Mouse (Mus musculus) left cerebral cortex, adult 18-20 months (tissue): ENCODE results near the gene Catsper3. TPM values are rescaled to one million over a fixed set of nuclear protein-coding genes. Genes with fewer than 3 reads are reported as not detected.

Experiments used
- DNase-seq, 2 experiments: peaks; one replicate each; pipeline ENCODE4 v3.0.0; 2021 to 2022; ENCODE audit warnings: low spot score in 2 of 2, mixed read lengths in 1 of 2
- long read RNA-seq, 2 experiments: library from polyadenylated mRNA; stranded (forward); transcript quantifications; one replicate each; pipeline ENCODE4 v2.0.0; 2021
- total RNA-seq, 2 experiments: library from RNA; stranded (reverse); gene quantifications; 2 replicates each; pipeline ENCODE4 v1.2.3; 2021

Gene Catsper3
- under 1 TPM in 1 of 2 experiments, not detected in 1; 0.37 TPM for total RNA-seq
- long read RNA-seq, experiment 1, result 0 reads
- long read RNA-seq, experiment 2, result 0 reads

- DNase-seq, result no peak
Measured at GRCm38 (mm10) chr13:55784268-55784667, at the start of gene Catsper3. TSS of gene Catsper3 (plus strand) at chr13:55784568.

DNA sequence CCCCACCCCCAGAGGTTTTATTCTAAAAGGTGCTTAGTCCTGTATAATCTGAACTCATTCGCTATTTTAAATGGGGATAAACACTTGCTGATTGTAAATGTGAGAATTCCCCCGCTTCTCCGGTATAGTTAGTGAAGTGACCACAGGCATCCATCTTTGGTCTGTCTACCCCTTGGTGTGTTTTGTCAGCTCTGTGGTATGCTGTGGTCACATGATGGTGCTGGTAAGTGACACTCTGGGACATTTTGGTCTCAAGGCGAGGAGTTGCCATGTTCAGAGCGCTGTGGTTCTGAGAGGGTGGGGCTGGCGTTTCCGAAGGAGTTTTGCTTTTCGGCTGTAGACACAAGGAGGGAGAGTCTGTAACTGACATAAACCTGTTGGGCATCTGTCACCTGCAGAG is 46.5 kb upstream of the Catsper3 start:
- DNase-seq, result no peak

- DNase-seq, result peak; percentile 22 to 44
Measured at GRCm38 (mm10) chr13:55742306-55742705, 42.1 kb upstream of the Catsper3 start.

GRCm38 (mm10) chr13:55754380-55754779 is 30.0 kb upstream of the Catsper3 start:
- no peak for DNase-seq

- no peak for DNase-seq
Measured at GRCm38 (mm10) chr13:55756789-55757188, 27.6 kb upstream of the Catsper3 start.

GRCm38 (mm10) chr13:55757645-55758044 is 26.7 kb upstream of the Catsper3 start:
- DNase-seq, result no peak

- no peak for DNase-seq
Measured at GRCm38 (mm10) chr13:55760576-55760975, 23.8 kb upstream of the Catsper3 start.

DNA sequence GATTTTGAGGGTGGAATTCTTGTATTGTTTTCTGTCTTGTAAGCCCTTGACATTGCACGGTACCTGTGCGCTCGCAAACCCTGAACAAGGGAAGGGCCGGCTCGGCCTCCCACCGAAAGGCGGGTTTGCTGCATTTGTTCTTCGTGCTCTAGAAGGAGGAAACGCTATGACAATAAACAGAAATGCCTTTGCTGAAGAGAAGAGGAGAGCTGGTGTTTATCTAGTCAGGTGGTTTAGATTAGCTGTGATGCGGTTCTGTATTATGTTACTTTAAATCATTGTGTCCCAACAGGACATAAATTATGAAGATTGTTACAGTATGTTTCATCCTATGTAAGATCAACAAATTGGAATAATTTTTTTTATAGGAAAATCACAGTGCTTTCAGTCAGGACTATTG is 22.9 kb upstream of the Catsper3 start:
- DNase-seq, result no peak

- no peak for DNase-seq
Measured at GRCm38 (mm10) chr13:55774352-55774751, 10.0 kb upstream of the Catsper3 start.

DNA sequence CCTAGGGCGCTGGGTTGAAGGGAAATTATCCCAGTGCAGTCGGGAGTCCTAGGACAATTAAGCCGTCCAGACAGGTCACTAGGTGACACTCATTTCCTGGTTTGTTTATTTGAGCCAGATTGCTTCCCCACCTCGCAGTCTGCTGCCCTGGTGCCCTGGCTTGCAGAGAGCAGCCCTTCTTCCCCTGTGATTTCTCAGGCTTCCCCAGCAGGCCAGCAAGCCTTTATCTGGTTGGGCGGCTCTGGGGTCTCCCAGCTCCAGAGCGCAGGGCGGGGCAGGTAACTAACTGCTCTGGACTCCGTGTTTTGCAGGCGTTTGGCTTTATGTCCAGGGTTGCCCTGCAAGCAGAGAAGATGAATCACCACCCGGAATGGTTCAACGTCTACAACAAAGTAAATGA is 9.3 kb upstream of the Catsper3 start:
- DNase-seq, result no peak

DNA sequence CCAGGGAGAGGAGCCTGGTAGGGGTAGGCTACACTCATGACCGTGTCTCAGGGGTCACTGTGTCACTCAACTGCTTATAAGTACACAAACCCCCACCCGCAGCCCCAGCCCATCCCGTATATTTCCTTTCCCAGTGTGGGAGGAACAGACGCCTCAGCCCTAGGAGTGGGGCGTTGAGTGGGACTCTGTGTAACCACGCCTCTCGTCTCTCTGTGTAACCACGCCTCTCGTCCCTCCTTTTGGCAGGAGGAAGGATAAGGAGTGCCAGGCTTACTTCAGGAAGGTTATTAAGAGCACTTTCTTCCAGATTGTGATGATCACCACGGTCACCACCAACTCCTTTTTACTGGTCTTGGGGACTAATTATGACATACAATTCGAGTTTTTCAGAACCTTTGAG is 1.8 kb downstream of the Catsper3 start:
- DNase-seq, result no peak

GRCm38 (mm10) chr13:55801246-55801645 is 16.9 kb downstream of the Catsper3 start:
- no peak for DNase-seq

- DNase-seq, result no peak
Measured at GRCm38 (mm10) chr13:55803973-55804372, 19.6 kb downstream of the Catsper3 start.

- DNase-seq, result no peak
Measured at GRCm38 (mm10) chr13:55809041-55809623, 24.8 kb downstream of the Catsper3 start.

- no peak for DNase-seq
Measured at GRCm38 (mm10) chr13:55809707-55810106, 25.3 kb downstream of the Catsper3 start.

GRCm38 (mm10) chr13:55810947-55811346 is 26.6 kb downstream of the Catsper3 start:
- DNase-seq, result no peak

DNA sequence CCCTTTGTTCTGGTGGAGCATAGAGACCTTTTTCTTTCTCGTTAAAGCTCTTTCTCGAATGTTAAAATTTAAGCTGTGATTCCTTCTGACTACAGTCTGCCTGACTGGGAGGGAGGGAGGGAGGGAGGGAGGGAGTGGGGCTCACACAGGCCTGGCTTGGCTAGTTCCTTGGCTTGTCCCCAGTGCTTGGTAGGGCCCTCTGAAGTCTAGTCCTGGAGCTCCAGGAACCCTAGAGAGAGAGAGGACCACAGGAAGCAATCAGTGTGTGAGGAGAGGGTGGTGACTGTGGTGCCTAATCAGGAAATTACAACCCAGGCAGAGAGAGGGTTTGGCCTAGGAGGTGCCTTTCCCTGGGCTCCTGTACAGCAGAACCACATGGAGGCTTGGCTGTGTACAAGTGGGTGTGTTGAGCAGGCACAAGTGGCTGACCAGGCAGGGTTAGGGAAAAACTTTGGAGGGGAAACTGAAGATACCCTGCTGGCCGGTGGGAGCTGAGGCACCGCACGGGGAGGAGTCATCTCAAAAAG is 29.2 kb downstream of the Catsper3 start:
- DNase-seq, result no peak

GRCm38 (mm10) chr13:55814834-55815233 is 30.5 kb downstream of the Catsper3 start:
- no peak for DNase-seq

DNA sequence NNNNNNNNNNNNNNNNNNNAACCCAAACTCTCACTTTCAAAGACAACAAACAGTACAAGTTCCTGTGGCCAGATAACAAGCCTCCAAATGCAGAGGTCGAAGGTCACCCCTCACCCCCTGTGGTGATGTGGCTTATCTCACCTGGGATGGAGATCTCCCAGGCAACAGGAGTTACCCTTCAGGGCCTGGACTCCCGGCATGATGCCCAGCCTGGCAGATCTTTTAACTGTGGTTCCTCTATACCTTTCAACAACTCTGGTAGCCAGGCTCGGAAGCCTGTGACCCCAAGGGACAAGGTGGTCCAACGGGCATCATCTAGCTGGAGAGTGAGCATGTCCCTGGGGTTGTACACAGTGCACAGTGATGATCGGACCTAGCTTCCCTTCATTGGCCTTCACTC is 38.1 kb downstream of the Catsper3 start:
- no peak for DNase-seq

DNA sequence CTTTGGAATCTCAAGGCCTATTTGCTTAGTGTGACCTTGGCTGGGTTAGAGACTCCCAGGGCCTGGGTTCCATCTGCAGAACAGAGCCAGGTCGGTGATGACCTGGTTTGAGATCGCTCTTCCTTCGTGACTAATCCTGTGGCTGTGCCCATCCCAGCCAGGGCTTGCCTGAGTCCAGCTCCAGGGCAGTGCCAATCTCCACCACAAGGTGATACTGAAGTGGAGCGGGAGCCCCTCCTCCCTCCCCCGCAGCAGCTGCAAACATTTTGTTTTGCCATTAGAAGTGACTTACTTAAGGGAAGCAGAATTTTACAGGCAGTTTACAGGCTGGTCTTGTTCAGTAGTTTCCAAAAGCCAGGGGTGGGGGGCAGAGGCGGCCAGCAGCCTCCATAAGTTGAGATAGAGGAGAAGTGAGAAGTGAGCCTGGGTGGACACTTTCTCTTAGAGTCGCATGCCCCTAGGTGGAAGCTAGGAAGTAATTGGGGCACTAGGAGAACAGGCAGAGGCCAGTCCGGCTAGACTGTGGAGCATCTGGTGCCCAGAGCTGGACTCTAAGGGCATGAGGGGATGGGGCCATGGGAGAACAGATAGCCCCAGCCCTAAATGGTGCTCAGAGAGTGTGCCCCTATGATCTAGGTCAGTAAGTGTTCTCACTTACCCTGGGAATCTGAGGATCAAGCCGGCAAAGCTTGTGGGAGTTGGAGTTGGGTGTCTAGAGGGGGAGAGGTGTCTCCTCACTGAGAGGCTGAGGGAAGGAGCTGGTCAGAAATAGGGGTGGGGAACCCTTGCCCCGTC is 40.0 kb downstream of the Catsper3 start:
- DNase-seq, result no peak

GRCm38 (mm10) chr13:55825245-55825681 is 40.9 kb downstream of the Catsper3 start:
- DNase-seq, result no peak

DNA sequence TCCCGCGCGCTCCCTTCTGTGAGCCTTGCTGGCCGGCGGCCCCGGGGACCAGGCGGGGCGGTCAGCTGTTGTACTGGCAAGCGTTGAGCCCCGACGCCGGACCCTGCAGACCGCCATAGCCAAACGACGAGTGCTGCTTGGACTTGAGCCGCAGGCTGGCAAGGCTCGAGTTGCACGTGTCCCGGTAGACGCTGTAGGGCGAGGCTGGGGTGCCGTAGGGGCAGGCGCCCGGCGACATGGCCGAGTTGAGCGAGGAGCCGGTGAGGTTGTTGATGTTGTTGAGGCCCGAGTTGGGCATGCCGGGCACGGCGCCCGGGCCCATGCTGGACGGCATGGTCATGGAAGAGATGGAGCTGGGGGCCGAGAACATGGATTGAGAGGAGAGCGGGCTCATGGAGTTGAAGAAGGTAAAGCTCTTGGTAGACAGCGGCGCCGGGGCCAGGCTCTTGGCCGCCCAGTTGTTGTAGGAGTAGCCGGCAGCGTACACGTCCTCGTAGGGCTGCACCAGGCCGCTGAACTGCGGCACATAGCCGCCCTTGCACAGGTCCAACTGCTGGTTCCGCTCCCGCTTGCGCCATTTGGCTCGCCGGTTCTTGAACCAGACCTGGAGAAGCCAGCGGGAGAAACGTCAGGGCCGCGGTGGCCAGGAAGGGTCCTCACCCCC is 41.8 kb downstream of the Catsper3 start:
- DNase-seq, result no peak
